Mouse (Mus musculus) heart, embryonic 11.5 days (tissue): ENCODE measurements around the gene Aqr. TPM values are rescaled to one million over a fixed set of nuclear protein-coding genes. Genes with fewer than 3 reads are reported as not detected.

Experiments
- ATAC-seq: fragments of 200-750 bp; cut with Nextera tagmentation; replicated peaks from 2 replicates; pipeline ENCODE4 v1.8.0; 2017; ENCODE audit warnings: moderate library complexity; ENCODE audit not compliant: insufficient number of reproducible peaks, low FRiP score, low TSS enrichment
- H3K27ac ChIP-seq: fragments of 300-500 bp; sonication (generic); 2 replicates; pipeline ENCODE4 v1.5.1; 2014; ENCODE audit warnings: mild to moderate bottlenecking, low read depth, low read length
- H3K27me3 ChIP-seq: fragments of 300-500 bp; sonication (generic); 2 replicates; pipeline ENCODE4 v1.6.1; 2014; ENCODE audit warnings: mild to moderate bottlenecking, low read length, mixed read lengths; ENCODE audit not compliant: control insufficient read depth, insufficient read depth
- H3K36me3 ChIP-seq: fragments of 300-500 bp; sonication (generic); 2 replicates; pipeline ENCODE4 v1.6.1; 2014; ENCODE audit warnings: mild to moderate bottlenecking, low read length, moderate library complexity, mixed read lengths; ENCODE audit not compliant: control insufficient read depth, insufficient read depth
- H3K4me1 ChIP-seq: fragments of 300-500 bp; sonication (generic); 2 replicates; pipeline ENCODE4 v1.6.1; 2014; ENCODE audit warnings: low read length; ENCODE audit not compliant: control insufficient read depth, insufficient read depth
- H3K4me2 ChIP-seq: fragments of 300-500 bp; sonication (generic); 2 replicates; pipeline ENCODE4 v1.6.1; 2014; ENCODE audit warnings: mild to moderate bottlenecking, moderate library complexity
- H3K4me3 ChIP-seq: fragments of 300-500 bp; sonication (generic); 2 replicates; pipeline ENCODE4 v1.5.1; 2014; ENCODE audit warnings: low read depth, low read length
- H3K9ac ChIP-seq: fragments of 300-500 bp; sonication (generic); 2 replicates; pipeline ENCODE4 v1.6.1; 2014; ENCODE audit warnings: mild to moderate bottlenecking, low read depth, low read length, moderate library complexity
- H3K9me3 ChIP-seq: fragments of 300-500 bp; sonication (generic); replicated peaks from 2 replicates; pipeline ENCODE4 v1.6.1; 2016; ENCODE audit warnings: low read length; ENCODE audit not compliant: control insufficient read depth
- WGBS: fragments of 180-500 bp; shearing (Covaris S2); extraction: QIAGEN DNeasy Blood & Tissue Kit; methylation state at CpG from one replicate; pipeline ENCODE4 v1.1.7; 2014; ENCODE audit not compliant: insufficient replicate concordance; 5-methylcytosine and 5-hydroxymethylcytosine counted together
- polyA plus RNA-seq: library from polyadenylated mRNA; unstranded; fragments of >200 nt; fragmentation: Nextera tagmentation; extraction: Ambion mirVana; gene quantifications from 2 replicates; pipeline ENCODE4 v1.2.1, GENCODE M21; 2014

The Aqr gene
- polyA plus RNA-seq, 1 experiment from 2014 or later = 38.8 TPM

GRCm38 (mm10) chr2:114146864-114147458 is 39.9 kb downstream of the Aqr start:
- 92% methylated on average over 15 of the region's 15 CpGs for WGBS

DNA sequence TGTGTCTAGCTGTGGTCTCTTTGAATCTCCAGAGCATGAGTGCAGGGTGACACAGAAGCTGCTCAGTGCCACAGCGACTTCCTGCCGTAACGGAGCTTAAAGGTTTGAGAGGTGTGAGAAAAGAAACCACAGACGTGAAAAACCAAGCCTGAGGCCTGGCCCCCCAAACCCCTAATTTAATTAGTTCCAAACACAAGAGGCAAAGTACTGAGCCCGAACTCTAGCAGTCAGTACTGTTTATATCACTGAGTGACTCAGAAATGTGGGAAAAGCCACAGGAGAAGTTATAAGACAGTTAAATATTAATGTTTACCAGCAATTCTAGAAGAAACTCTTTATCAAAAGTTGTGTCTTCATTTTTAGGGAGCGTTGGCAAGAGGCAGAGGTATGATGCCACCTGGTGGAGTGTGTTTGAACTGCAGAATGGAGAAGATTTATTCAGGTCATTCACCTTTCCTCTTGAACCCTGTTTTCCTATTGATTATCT is 41.5 kb downstream of the Aqr start:
- H3K9me3 ChIP-seq = no peaks in the 10 kb centered on the region
- ATAC-seq = no peak
- no peaks in the 10 kb centered on the region for H3K27me3 ChIP-seq
- H3K4me3 ChIP-seq = no peak overlapping the region
- 77% methylated on average over 6 of the region's 6 CpGs for WGBS
- no peak overlapping the region for H3K9ac ChIP-seq
- peaks cover 36% of the 10 kb centered on the region for H3K36me3 ChIP-seq
- no peak overlapping the region for H3K27ac ChIP-seq
- no peak overlapping the region for H3K4me2 ChIP-seq
- H3K4me1 ChIP-seq = no peaks in the 10 kb centered on the region

More at GRCm38 (mm10) chr2:114146864-114147458, 39.9 kb downstream of the Aqr start:
- H3K9ac ChIP-seq = no peak overlapping the region
- no peak overlapping the region for H3K4me3 ChIP-seq
- H3K36me3 ChIP-seq = peaks cover 29% of the 10 kb centered on the region
- H3K4me2 ChIP-seq = no peak overlapping the region
- H3K27me3 ChIP-seq = no peaks in the 10 kb centered on the region
- no peaks in the 10 kb centered on the region for H3K9me3 ChIP-seq
- no peaks in the 10 kb centered on the region for H3K4me1 ChIP-seq
- no peak overlapping the region for H3K27ac ChIP-seq
- ATAC-seq = no peak

DNA sequence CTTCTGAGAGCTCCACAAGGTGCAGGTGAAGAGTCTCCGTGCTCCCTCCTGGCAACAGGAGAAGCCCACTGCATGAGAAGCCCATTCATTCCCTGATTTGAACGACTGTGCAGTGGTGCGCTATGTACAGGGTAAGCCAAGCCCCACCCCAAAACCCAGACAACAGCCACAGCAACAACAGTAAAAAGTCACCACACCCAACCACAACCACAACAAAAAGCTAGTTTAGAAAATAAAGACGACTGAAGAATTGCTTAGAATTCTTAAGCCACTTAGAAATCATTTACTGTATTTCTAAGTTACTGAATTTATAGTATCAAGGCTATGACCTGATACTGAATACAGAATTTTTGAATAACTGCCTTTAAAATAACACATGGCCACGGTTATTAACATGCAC is 41.9 kb downstream of the Aqr start:
- no peak overlapping the region for H3K4me3 ChIP-seq
- no peak for ATAC-seq
- peaks cover 38% of the 10 kb centered on the region for H3K36me3 ChIP-seq
- H3K4me2 ChIP-seq = no peak overlapping the region
- H3K9ac ChIP-seq = no peak overlapping the region
- no peaks in the 10 kb centered on the region for H3K27me3 ChIP-seq
- whole genome bisulfite sequencing = 90% methylated on average over 5 of the region's 5 CpGs
- H3K9me3 ChIP-seq = no peaks in the 10 kb centered on the region
- H3K27ac ChIP-seq = no peak overlapping the region
- H3K4me1 ChIP-seq = no peaks in the 10 kb centered on the region

DNA sequence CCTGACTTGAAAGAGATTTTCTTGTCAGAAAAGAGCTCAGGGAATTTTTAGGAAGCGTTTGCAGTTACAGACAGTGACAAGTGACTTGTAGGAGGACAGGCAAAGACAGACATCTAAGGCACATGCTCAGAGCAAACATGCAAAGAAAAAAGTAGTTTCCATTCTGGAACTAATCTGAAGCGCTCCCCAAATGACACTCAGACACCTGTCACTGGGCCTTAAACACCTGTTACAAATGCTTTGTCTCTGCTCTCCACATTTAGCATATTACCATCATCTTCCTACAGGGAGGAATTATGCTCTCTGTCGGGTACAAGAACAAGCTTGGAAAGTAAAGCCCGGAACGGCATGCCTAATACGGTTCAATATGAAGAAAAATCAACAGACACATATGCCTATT is 43.0 kb downstream of the Aqr start:
- Histone ChIP-seq H3K27ac (no peak overlapping the region), H3K36me3 (peaks cover 33% of the 10 kb centered on the region)
- no peak for ATAC-seq

GRCm38 (mm10) chr2:114136755-114137154 is 50.1 kb downstream of the Aqr start:
- H3K4me1 ChIP-seq = no peaks in the 10 kb centered on the region
- no peaks in the 10 kb centered on the region for H3K27me3 ChIP-seq
- no peak overlapping the region for H3K4me2 ChIP-seq
- H3K36me3 ChIP-seq = peaks cover 14% of the 10 kb centered on the region
- H3K4me3 ChIP-seq = no peak overlapping the region
- H3K9me3 ChIP-seq = no peaks in the 10 kb centered on the region
- WGBS = 91% methylated on average over 9 of the region's 9 CpGs
- no peak overlapping the region for H3K27ac ChIP-seq
- no peak for ATAC-seq
- H3K9ac ChIP-seq = no peak overlapping the region

More for the DNA sequence above, 43.0 kb downstream of the Aqr start:
- no peak overlapping the region for H3K4me2 ChIP-seq
- H3K4me1 ChIP-seq = no peaks in the 10 kb centered on the region
- H3K9me3 ChIP-seq = no peaks in the 10 kb centered on the region
- no peak overlapping the region for H3K9ac ChIP-seq
- no peak overlapping the region for H3K4me3 ChIP-seq
- no peaks in the 10 kb centered on the region for H3K27me3 ChIP-seq
- whole genome bisulfite sequencing = 90% methylated on average over 6 of the region's 6 CpGs

DNA sequence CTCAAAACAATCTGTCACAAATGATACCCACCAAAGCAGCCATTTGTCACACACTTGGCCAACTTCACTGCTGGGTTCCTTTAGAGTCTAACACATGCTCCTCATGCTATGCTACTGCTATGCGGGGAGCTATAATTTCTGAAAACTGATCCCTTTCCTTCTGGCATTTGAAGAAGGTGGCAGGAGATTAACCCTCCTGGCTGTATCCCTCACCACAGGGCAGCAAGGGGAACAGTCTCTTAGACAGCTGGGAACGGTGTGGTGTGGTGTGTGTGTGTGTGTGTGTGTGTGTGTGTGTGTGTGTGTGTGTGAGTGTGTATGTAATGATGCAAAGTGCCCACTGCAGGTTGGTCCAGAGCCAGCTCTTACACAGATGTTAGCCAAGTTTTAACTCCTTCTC is 51.0 kb downstream of the Aqr start:
- Histone ChIP-seq H3K4me2 (no peak overlapping the region), H3K4me1 (no peaks in the 10 kb centered on the region), H3K9ac (no peak overlapping the region), H3K36me3 (peaks cover 8% of the 10 kb centered on the region), H3K9me3 (no peaks in the 10 kb centered on the region), H3K27me3 (no peaks in the 10 kb centered on the region), H3K27ac (no peak overlapping the region), H3K4me3 (no peak overlapping the region)
- WGBS = 76% methylated on average over 2 of the region's 2 CpGs
- no peak for ATAC-seq

- 93% methylated on average over 4 of the region's 4 CpGs for WGBS
- no peak overlapping the region for H3K4me2 ChIP-seq
- no peak for ATAC-seq
- H3K27me3 ChIP-seq = no peaks in the 10 kb centered on the region
- H3K9me3 ChIP-seq = no peaks in the 10 kb centered on the region
- H3K9ac ChIP-seq = no peak overlapping the region
- 0 out of 2 replicates have a peak, but pooled peaks cover 2% of the 10 kb centered on the region for H3K36me3 ChIP-seq
- no peak overlapping the region for H3K4me3 ChIP-seq
- no peak overlapping the region for H3K27ac ChIP-seq
- no peaks in the 10 kb centered on the region for H3K4me1 ChIP-seq
These were observed 53.5 kb downstream of the Aqr start for GRCm38 (mm10) chr2:114133355-114133754.

DNA sequence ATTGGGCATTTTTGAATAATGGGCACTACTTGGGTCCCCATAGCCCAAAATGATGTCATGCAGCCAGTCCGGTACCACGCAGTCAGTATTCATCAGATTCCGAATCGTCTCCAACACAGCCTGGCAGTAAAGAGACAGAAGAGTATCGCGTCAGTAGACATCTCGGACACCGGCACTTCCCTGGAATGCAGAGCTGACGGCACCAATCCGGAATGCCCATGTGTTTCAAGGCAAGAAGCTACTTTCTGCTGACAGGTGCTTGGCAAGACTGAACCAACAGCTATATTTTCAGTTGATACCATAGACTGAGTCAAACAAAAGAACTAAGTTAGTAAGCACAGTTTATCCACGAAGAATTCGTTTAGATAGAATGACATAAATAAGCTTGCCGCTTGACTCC is 56.2 kb downstream of the Aqr start:
- H3K9ac ChIP-seq = no peak overlapping the region
- WGBS = 63% methylated on average over 13 of the region's 13 CpGs
- H3K9me3 ChIP-seq = no peaks in the 10 kb centered on the region
- no peaks in the 10 kb centered on the region for H3K4me1 ChIP-seq
- no peaks in the 10 kb centered on the region for H3K27me3 ChIP-seq
- 0 out of 2 replicates have a peak, but pooled peaks cover 3% of the 10 kb centered on the region for H3K36me3 ChIP-seq
- H3K4me2 ChIP-seq = peak overlapping the region; percentile 9; the same call in 1 of the 2 replicates
- no peak overlapping the region for H3K4me3 ChIP-seq
- 0 out of 2 replicates have a peak, but pooled peaks have one; percentile 46 for ATAC-seq
- H3K27ac ChIP-seq = peak overlapping the region; percentile 37; the same call in 1 of the 2 replicates

- H3K36me3 ChIP-seq = peaks cover 13% of the 10 kb centered on the region
- no peak overlapping the region for H3K4me2 ChIP-seq
- H3K4me3 ChIP-seq = no peak overlapping the region
- ATAC-seq = peak; percentile 79
- no peaks in the 10 kb centered on the region for H3K9me3 ChIP-seq
- no peak overlapping the region for H3K9ac ChIP-seq
- H3K27ac ChIP-seq = peak overlapping the region; percentile 79
- no peaks in the 10 kb centered on the region for H3K27me3 ChIP-seq
- WGBS = 52% methylated on average over 4 of the region's 4 CpGs
- no peaks in the 10 kb centered on the region for H3K4me1 ChIP-seq
These were observed 63.5 kb downstream of the Aqr start for GRCm38 (mm10) chr2:114123304-114123703.
